8 mouse cellular contexts compared by ENCODE assay signal in genomic region chr2:27886148-27886551, GRCm38 (mm10). TPM values are rescaled to one million over a fixed set of nuclear protein-coding genes. Genes with fewer than 3 reads are reported as not detected.
DNase-seq lines count a peak whose midpoint lies in the region; ATAC-seq and TF ChIP-seq lines count a peak whose summit lies in the region.

TSS of gene Col5a1 (plus strand) at chr2:27886425.

- no peaks in the 10 kb centered on the region for H3K4me1 ChIP-seq in cerebellum, adult 2 months (ENCODE audit: control insufficient read depth, insufficient read depth, low read length)
- no peaks in the 10 kb centered on the region for H3K4me1 ChIP-seq in forebrain, postnatal 0 days (ENCODE audit: insufficient read depth)
- H3K4me1 ChIP-seq in hindbrain, embryonic 11.5 days (replicated peaks; ENCODE audit: control insufficient read depth, insufficient read depth, low read length) = peaks cover 19% of the 10 kb centered on the region
- peaks cover 33% of the 10 kb centered on the region for H3K4me1 ChIP-seq in limb, embryonic 14.5 days (ENCODE audit: control insufficient read depth, insufficient read depth, low read length)

- H3K27ac ChIP-seq in cerebellum, adult 2 months (ENCODE audit: insufficient read depth, low read length) = no peak within 1 kb of the TSS
- no peak within 1 kb of the TSS for H3K27ac ChIP-seq in forebrain, postnatal 0 days (ENCODE audit: low read depth, low read length)
- peak within 1 kb of the TSS; percentile 68 for H3K27ac ChIP-seq in hindbrain, embryonic 11.5 days (ENCODE audit: low read depth, low read length)
- H3K27ac ChIP-seq in limb, embryonic 14.5 days (replicated peaks; ENCODE audit: low read depth, low read length) = peak within 1 kb of the TSS; percentile 96

- H3K4me2 ChIP-seq in forebrain, postnatal 0 days (ENCODE audit: low read depth) = peak within 1 kb of the TSS; percentile 99
- H3K4me2 ChIP-seq in hindbrain, embryonic 11.5 days (replicated peaks; ENCODE audit: low read depth, low read length) = peak within 1 kb of the TSS; percentile 98
- peak within 1 kb of the TSS; percentile 86 for H3K4me2 ChIP-seq in limb, embryonic 14.5 days (replicated peaks; ENCODE audit: low read depth, low read length, severe bottlenecking)
- peak within 1 kb of the TSS; percentile 98 for H3K4me2 ChIP-seq in myocyte (ENCODE audit: low read depth)

- TF ChIP-seq CTCF in cerebellum, adult 2 months (IDR thresholded peaks at IDR 0.05; ENCODE audit: borderline replicate concordance, insufficient read depth, low read depth, low read length) = no peak
- TF ChIP-seq CTCF in forebrain, postnatal 0 days (IDR thresholded peaks at IDR 0.05; ENCODE audit: low read depth) = no peak

- ATAC-seq in forebrain, postnatal 0 days = peak; percentile 89
- peak; percentile 92 for ATAC-seq in hindbrain, embryonic 11.5 days (ENCODE audit: low FRiP score)
- ATAC-seq in limb, embryonic 14.5 days (ENCODE audit: low FRiP score, low read depth) = peak; percentile 92

- H3K9me3 ChIP-seq in forebrain, postnatal 0 days (ENCODE audit: low read length) = no peaks in the 10 kb centered on the region
- no peaks in the 10 kb centered on the region for H3K9me3 ChIP-seq in hindbrain, embryonic 11.5 days (ENCODE audit: control insufficient read depth, low read length)
- no peaks in the 10 kb centered on the region for H3K9me3 ChIP-seq in limb, embryonic 14.5 days (ENCODE audit: control insufficient read depth, low read length)

- peak within 1 kb of the TSS; percentile 43 for H3K9ac ChIP-seq in forebrain, postnatal 0 days
- H3K9ac ChIP-seq in hindbrain, embryonic 11.5 days (ENCODE audit: low read depth, low read length) = peak within 1 kb of the TSS; percentile 72
- peak within 1 kb of the TSS; percentile 96 for H3K9ac ChIP-seq in limb, embryonic 14.5 days (ENCODE audit: low read depth, low read length, severe bottlenecking)

- peaks cover 46% of the 10 kb centered on the region for H3K79me2 ChIP-seq in myocyte (ENCODE audit: control insufficient read depth, insufficient read depth)

- 2% methylated on average over 44 of the region's 45 CpGs for WGBS in cerebellum, adult 2 months
- 1% methylated on average over 43 of the region's 45 CpGs for WGBS in forebrain, postnatal 0 days
- under 1% methylated on average over 35 of the region's 45 CpGs for WGBS in hindbrain, embryonic 11.5 days
- 1% methylated on average over 24 of the region's 45 CpGs for WGBS in limb, embryonic 14.5 days

- peak in 1 of 2 experiments; percentile 26 for DNase-seq in cerebellum, adult 2 months
- DNase-seq in cerebellum, adult 9-10 months = no peak
- DNase-seq in adrenal gland, adult 8-10 months = peak; percentile 63
- peak; percentile 75 for DNase-seq in forebrain, postnatal 0 days
- peak; percentile 85 for DNase-seq in hindbrain, embryonic 11.5 days (ENCODE audit: low spot score)
- DNase-seq in limb, embryonic 14.5 days (ENCODE audit: low spot score) = peak; percentile 91
- DNase-seq in thymus, postnatal 10 days (ENCODE audit: low spot score in 2 of 2) = peak; percentile 60 to 70

- H3K36me3 ChIP-seq in forebrain, postnatal 0 days (ENCODE audit: insufficient read depth) = no peaks in the 10 kb centered on the region
- no peaks in the 10 kb centered on the region for H3K36me3 ChIP-seq in hindbrain, embryonic 11.5 days (ENCODE audit: control insufficient read depth, insufficient read depth, low read length)
- peaks cover 6% of the 10 kb centered on the region; the same call in 1 of the 2 replicates for H3K36me3 ChIP-seq in limb, embryonic 14.5 days (ENCODE audit: control insufficient read depth, insufficient read depth, low read length)
- no peaks in the 10 kb centered on the region for H3K36me3 ChIP-seq in myocyte (ENCODE audit: control insufficient read depth, insufficient read depth)

- H3K4me3 ChIP-seq in cerebellum, adult 2 months (replicated peaks; ENCODE audit: insufficient read depth, low read depth, low read length) = peak within 1 kb of the TSS; percentile 26
- peak within 1 kb of the TSS; percentile 51 for H3K4me3 ChIP-seq in forebrain, postnatal 0 days (ENCODE audit: low read depth, low read length)
- H3K4me3 ChIP-seq in hindbrain, embryonic 11.5 days (ENCODE audit: low read depth, low read length) = peak within 1 kb of the TSS; percentile 67
- peak within 1 kb of the TSS; percentile 77 for H3K4me3 ChIP-seq in limb, embryonic 14.5 days (replicated peaks; ENCODE audit: low read length)
- peak within 1 kb of the TSS; percentile 97 for H3K4me3 ChIP-seq in myocyte

- H3K27me3 ChIP-seq in cerebellum, adult 2 months (ENCODE audit: control insufficient read depth, insufficient read depth, low read length) = peaks cover 2% of the 10 kb centered on the region; the same call in 1 of the 2 replicates
- H3K27me3 ChIP-seq in forebrain, postnatal 0 days (ENCODE audit: insufficient read depth, low read length) = 0 out of 2 replicates have a peak, but pooled peaks cover 15% of the 10 kb centered on the region
- peaks cover 11% of the 10 kb centered on the region for H3K27me3 ChIP-seq in hindbrain, embryonic 11.5 days (ENCODE audit: control insufficient read depth, insufficient read depth, low read length)
- no peaks in the 10 kb centered on the region for H3K27me3 ChIP-seq in limb, embryonic 14.5 days (ENCODE audit: control insufficient read depth, insufficient read depth, low read length)
- H3K27me3 ChIP-seq in myocyte (ENCODE audit: control insufficient read depth, insufficient read depth, insufficient read length) = no peaks in the 10 kb centered on the region

- TF ChIP-seq POLR2A in cerebellum, adult 2 months (IDR thresholded peaks at IDR 0.05; ENCODE audit: borderline replicate concordance, insufficient read depth, low read length) = no peak
- peak; percentile 76; the same call in 1 of the 2 replicates for TF ChIP-seq POLR2A in limb, embryonic 14.5 days (IDR thresholded peaks at IDR 0.05; ENCODE audit: borderline replicate concordance, extremely low read depth, insufficient read depth, insufficient read length)
- TF ChIP-seq POLR2A in myocyte (IDR thresholded peaks at IDR 0.05; ENCODE audit: insufficient read length, low read depth) = peak; percentile 88

- peak within 1 kb of the TSS; percentile 78 for H3ac ChIP-seq in myocyte (ENCODE audit: control insufficient read depth, insufficient read length)

TF ChIP-seq in myocyte, 11 proteins besides CTCF, POLR2A, EP300 and RAD21:
- TF ChIP-seq POLR2AphosphoS2 (IDR thresholded peaks at IDR 0.05; ENCODE audit: insufficient read length, low read depth) (peak; percentile 87), E2F4 (IDR thresholded peaks at IDR 0.05; ENCODE audit: insufficient read depth) (no peak)

RNA-seq across cellular contexts. Expression of gene Col5a1, which starts in this region (rescaled TPM):
- 12.9 and 15.3 TPM in 2 replicates for polyA plus RNA-seq in cerebellum, adult 2 months (2012; rRNA removed)
- 10 to 100 TPM; 27.1 to 42.7 (median 35.2) TPM for total RNA-seq in adrenal gland, adult 8-10 months (2022)
- total RNA-seq in forebrain, postnatal 0 days (2014; rRNA removed) = 9.0 and 23.6 TPM in 2 replicates
- 3.4 and 4.8 TPM in 2 replicates for polyA plus RNA-seq in forebrain, postnatal 0 days (2015; fragmentation: Nextera tagmentation; extraction: Ambion mirVana)
- polyA plus RNA-seq in hindbrain, embryonic 11.5 days (2014; fragmentation: Nextera tagmentation; extraction: Ambion mirVana) = 21.4 and 29.0 TPM in 2 replicates
- polyA plus RNA-seq in limb, embryonic 14.5 days (2012; rRNA removed) = 298 and 304 TPM in 2 replicates
- polyA plus RNA-seq in limb, embryonic 14.5 days (2014; fragmentation: Nextera tagmentation; extraction: Ambion mirVana) = 256 and 260 TPM in 2 replicates
- 172 TPM for polyA plus RNA-seq in myocyte (2012; fragmentation: generic; extraction: Trizol)

Comparison
In these comparisons a context has a peak if more than half of its experiments do, and no peak if none do; other contexts are left out.
1. H3K27ac ChIP-seq: peak in hindbrain, embryonic 11.5 days (single experiment) and limb, embryonic 14.5 days (single experiment); none in cerebellum, adult 2 months (single experiment) and forebrain, postnatal 0 days (single experiment).
2. H3K4me3 ChIP-seq: peak in every context shown above with its lines; median percentile 97 in myocyte; 77 in limb, embryonic 14.5 days; 67 in hindbrain, embryonic 11.5 days; 51 in forebrain, postnatal 0 days; 26 in cerebellum, adult 2 months.
3. H3K9ac ChIP-seq: peak in every context shown above with its lines; median percentile 96 in limb, embryonic 14.5 days; 72 in hindbrain, embryonic 11.5 days; 43 in forebrain, postnatal 0 days.
4. Peak in every context shown above with its lines, with median percentiles within 50 percentile points of each other: ATAC-seq and H3K4me2 ChIP-seq.